Mouse (Mus musculus) lung, postnatal 0 days (tissue): ENCODE data around the gene Popdc2.

ENCODE experiments used
- CTCF ChIP-seq: IDR thresholded peaks from 2 replicates; pipeline ENCODE4 v1.5.1; 2016; ENCODE audit warnings: antibody characterized with exemption, mild to moderate bottlenecking
- EP300 ChIP-seq: IDR thresholded peaks from 2 replicates; pipeline ENCODE4 v1.6.1; 2016; ENCODE audit warnings: antibody characterized with exemption, mild to moderate bottlenecking, control low read depth

- no peak for TF ChIP-seq CTCF
- no peak for TF ChIP-seq EP300
These were observed 9.2 kb upstream of the Popdc2 start for GRCm38 (mm10) chr16:38352851-38353250.
